Comparison of ENCODE assay signal across 13 mouse cellular contexts in genomic region chr19:57298006-57298405, GRCm38 (mm10). TPM values are rescaled to one million over a fixed set of nuclear protein-coding genes. Genes with fewer than 3 reads are reported as not detected.
DNase-seq lines count a peak whose midpoint lies in the region; ATAC-seq and TF ChIP-seq lines count a peak whose summit lies in the region.
"Had no signal": no experiment of that assay in that cellular context is flagged by ENCODE, and none has a peak within 500 bp of the region (broad histone marks: within the 10 kb centered on the region; RNA-seq: fewer than 3 reads in every experiment).

No protein-coding gene starts in this region.

- TF ChIP-seq POLR2A in lung, adult 2 months (IDR thresholded peaks at IDR 0.05; ENCODE audit: borderline replicate concordance, extremely low read depth, low read depth, low read length) = no peak

- no peak overlapping the region for H3K27ac ChIP-seq in heart, embryonic 12.5 days (ENCODE audit: poor library complexity, severe bottlenecking)
- H3K27ac ChIP-seq in hindbrain, embryonic 12.5 days = no peak overlapping the region
- H3K27ac ChIP-seq: hindbrain, embryonic 10.5 days had no signal

- WGBS in heart, embryonic 12.5 days = 68% methylated on average over 5 of the region's 5 CpGs
- WGBS in lung, adult 2 months = 77% methylated on average over 5 of the region's 5 CpGs
- 77% methylated on average over 5 of the region's 5 CpGs for WGBS in hindbrain, embryonic 12.5 days

- H3K4me3 ChIP-seq in heart, embryonic 12.5 days = no peak overlapping the region
- H3K4me3 ChIP-seq in lung, adult 2 months (replicated peaks; ENCODE audit: extremely low read depth, low read depth, low read length) = no peak overlapping the region
- no peak overlapping the region for H3K4me3 ChIP-seq in hindbrain, embryonic 12.5 days
- H3K4me3 ChIP-seq: hindbrain, embryonic 10.5 days had no signal

- no peak overlapping the region for H3K4me2 ChIP-seq in heart, embryonic 12.5 days
- H3K4me2 ChIP-seq in hindbrain, embryonic 12.5 days (replicated peaks) = no peak overlapping the region
- H3K4me2 ChIP-seq: midbrain, embryonic 11.5 days had no signal

- no peaks in the 10 kb centered on the region for H3K9me3 ChIP-seq in heart, embryonic 12.5 days (replicated peaks)
- no peaks in the 10 kb centered on the region for H3K9me3 ChIP-seq in hindbrain, embryonic 12.5 days (replicated peaks)
- H3K9me3 ChIP-seq: hindbrain, embryonic 10.5 days had no signal

- no peak overlapping the region for H3K9ac ChIP-seq in heart, embryonic 12.5 days
- H3K9ac ChIP-seq in hindbrain, embryonic 12.5 days = no peak overlapping the region

- no peak for DNase-seq in heart, postnatal 14 days
- peak; percentile 45 for DNase-seq in lung, postnatal 10 days
- DNase-seq in lung, adult 2 months = no peak
- DNase-seq in layer of hippocampus, adult 9-10 months (ENCODE audit: low spot score) = no peak
- DNase-seq: gastrocnemius, postnatal 10 days; kidney, adult 9 months; layer of hippocampus, adult 9-11 months had no signal

- no peaks in the 10 kb centered on the region for H3K36me3 ChIP-seq in heart, embryonic 12.5 days
- no peaks in the 10 kb centered on the region for H3K36me3 ChIP-seq in hindbrain, embryonic 12.5 days
- H3K36me3 ChIP-seq: hindbrain, embryonic 10.5 days had no signal

- ATAC-seq in heart, embryonic 12.5 days (ENCODE audit: insufficient number of reproducible peaks, low FRiP score) = peak; percentile 47; the same call in 1 of the 2 replicates
- peak; percentile 65 for ATAC-seq in erythroid progenitor cell, adult 5-6 weeks (replicated peaks; ENCODE audit: low FRiP score, poor library complexity, severe bottlenecking)
- ATAC-seq in hindbrain, embryonic 12.5 days (ENCODE audit: low FRiP score) = no peak
- ATAC-seq: forebrain, embryonic 16.5 days had no signal

- intact Hi-C loops in heart, postnatal 14 days (cut with DNase I) = no loop called here

- no peaks in the 10 kb centered on the region; the same call in 1 of the 2 replicates for H3K27me3 ChIP-seq in heart, embryonic 12.5 days (replicated peaks)
- no peaks in the 10 kb centered on the region for H3K27me3 ChIP-seq in hindbrain, embryonic 12.5 days

- H3K4me1 ChIP-seq in heart, embryonic 12.5 days (replicated peaks) = peaks cover 9% of the 10 kb centered on the region
- H3K4me1 ChIP-seq in lung, adult 2 months (ENCODE audit: control insufficient read depth, insufficient read depth, low read length) = peaks cover 6% of the 10 kb centered on the region; the same call in 1 of the 2 replicates
- H3K4me1 ChIP-seq in hindbrain, embryonic 12.5 days = peaks cover 4% of the 10 kb centered on the region; the same call in 1 of the 2 replicates
- H3K4me1 ChIP-seq: hindbrain, embryonic 10.5 days had no signal

- TF ChIP-seq CTCF in lung, adult 2 months (IDR thresholded peaks at IDR 0.05; ENCODE audit: insufficient read depth, low read length) = no peak

RNA-seq across cellular contexts. Expression of gene Ablim1, which starts 16.7 kb away (rescaled TPM):
- 53.4 and 53.5 TPM in 2 replicates for polyA plus RNA-seq in heart, embryonic 12.5 days (2016; fragmentation: Nextera tagmentation; extraction: Ambion mirVana)
- total RNA-seq in heart, postnatal 14 days (2021) = 100 to 1,000 TPM; 489 to 510 TPM
- 53.6 and 71.3 TPM in 2 replicates for polyA plus RNA-seq in lung, adult 2 months (2012; rRNA removed)
- 12.6 and 18.4 TPM in 2 replicates for total RNA-seq in erythroid progenitor cell, adult 5-6 weeks (2015; ENCODE audit: low replicate concordance)
- total RNA-seq in erythroid progenitor cell, adult 5-6 weeks (2017; ENCODE audit: low replicate concordance) = 7.6 and 10.0 TPM in 2 replicates
- polyA plus RNA-seq in hindbrain, embryonic 12.5 days (2016; fragmentation: Nextera tagmentation; extraction: Ambion mirVana) = 26.6 and 30.9 TPM in 2 replicates
